Mouse (Mus musculus): ENCODE measurements around the gene Tiam2. TPM values are rescaled to one million over a fixed set of nuclear protein-coding genes. Genes with fewer than 3 reads are reported as not detected.

The Tiam2 gene
- total and polyA plus RNA-seq, 3 experiments, result 5.9 to 9.5 (median 9.4) TPM

- H3K27ac ChIP-seq (ENCODE audit: insufficient read depth, low read depth), result no peak overlapping the region
- dilution Hi-C loops (cut with MboI; ENCODE audit: extremely low pct_ligation_motif_present, extremely low pct_unique_long_range_greater_than_20kb, low sequenced_read_pairs), result no loop called here
- H3K9me3 ChIP-seq (replicated peaks; ENCODE audit: low read length), result no peaks in the 10 kb centered on the region
- H3K27me3 ChIP-seq (replicated peaks), result no peaks in the 10 kb centered on the region
- H3K9ac ChIP-seq (ENCODE audit: insufficient read depth, low read depth), result peak overlapping the region; percentile 91
- H3K4me3 ChIP-seq (replicated peaks in 1 of 3; ENCODE audit: low read depth in 2 of 3, low read length in 2 of 3, poor library complexity in 1 of 3), result peak overlapping the region; percentile 52 to 62 (median 54)
- peaks cover 0 to 19% of the 10 kb centered on the region in 2 experiments for H3K36me3 ChIP-seq (replicated peaks in 1 of 2; ENCODE audit: control insufficient read depth in 1 of 2, insufficient read depth in 1 of 2, low read length in 1 of 2)
- H3K4me2 ChIP-seq (ENCODE audit: insufficient read depth, low read depth, poor library complexity, severe bottlenecking), result peak overlapping the region; percentile 87
- in situ Hi-C loops (cut with MboI; ENCODE audit: low pct_ligation_motif_present, low pct_unique_long_range_greater_than_20kb, low sequenced_read_pairs), result no loop called here
- no peaks in the 10 kb centered on the region for H3K79me2 ChIP-seq (replicated peaks; ENCODE audit: control insufficient read depth, extremely low read depth, insufficient read depth, poor library complexity, severe bottlenecking)
- DNase-seq (ENCODE audit: extremely low read depth), result no peak
- no peak for TF ChIP-seq TCF12 (IDR thresholded peaks at IDR 0.05; ENCODE audit: low read depth, low read length)
- TF ChIP-seq NRF1 (IDR thresholded peaks at IDR 0.05; ENCODE audit: low read depth, low read length), result no peak
- no peak for TF ChIP-seq BHLHE40 (IDR thresholded peaks at IDR 0.05; ENCODE audit: low read depth, low read length)
- no peak for TF ChIP-seq MYC (IDR thresholded peaks at IDR 0.05; ENCODE audit: low read depth, low read length)
- no peak for TF ChIP-seq ELF1 (IDR thresholded peaks at IDR 0.05; ENCODE audit: low read depth, low read length)
- peaks cover 12 to 62% of the 10 kb centered on the region in 2 experiments for H3K4me1 ChIP-seq (ENCODE audit: control insufficient read depth in 1 of 2, insufficient read depth in 2 of 2)
Measured at GRCm38 (mm10) chr17:3397836-3398235, 71.5 kb downstream of the Tiam2 start.

DNA sequence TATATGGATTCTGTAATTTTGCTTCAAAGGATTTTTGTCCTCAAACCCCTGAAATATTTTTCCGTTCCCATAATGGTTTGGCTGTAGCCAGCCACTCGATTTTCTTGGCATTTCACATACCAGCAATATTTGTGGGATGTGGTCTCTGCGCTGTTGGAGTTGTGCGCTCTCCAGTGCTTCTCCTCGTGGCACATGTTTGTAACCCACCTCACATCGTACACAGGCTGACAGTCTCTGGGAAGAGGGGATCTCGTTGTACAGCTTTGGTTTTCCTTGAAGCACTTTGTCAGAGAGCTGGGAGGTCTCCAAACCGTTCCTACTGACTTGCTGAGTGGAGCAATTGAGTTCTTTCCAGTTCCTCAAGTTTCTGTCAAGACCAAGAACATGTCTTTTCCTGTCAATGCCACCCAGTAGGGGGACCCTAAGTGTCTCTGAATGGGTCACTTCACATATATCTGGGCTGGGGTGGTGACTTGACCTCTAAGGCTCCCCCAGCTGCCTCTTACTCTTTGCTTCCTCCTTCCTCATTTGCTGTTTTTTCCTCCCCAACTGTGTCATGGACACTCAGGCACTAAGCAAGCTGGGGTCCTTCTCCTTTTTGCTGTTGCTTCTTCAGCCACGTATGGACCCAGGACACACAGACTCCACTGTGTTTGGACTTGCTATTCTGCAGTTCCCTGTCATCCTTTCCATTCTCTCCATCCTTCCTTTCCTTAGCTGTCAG lies 79.1 kb downstream of the Tiam2 start:
- no peak overlapping the region for H3K9ac ChIP-seq (ENCODE audit: insufficient read depth, low read depth)
- H3K9me3 ChIP-seq (replicated peaks; ENCODE audit: low read length), result no peaks in the 10 kb centered on the region
- in situ Hi-C loops (cut with MboI; ENCODE audit: low pct_ligation_motif_present, low pct_unique_long_range_greater_than_20kb, low sequenced_read_pairs), result no loop called here
- H3K4me1 ChIP-seq (ENCODE audit: control insufficient read depth in 1 of 2, insufficient read depth in 2 of 2), result peaks cover 3 to 39% of the 10 kb centered on the region in 2 experiments; a peak in 2 of 4 replicates
- dilution Hi-C loops (cut with MboI; ENCODE audit: extremely low pct_ligation_motif_present, extremely low pct_unique_long_range_greater_than_20kb, low sequenced_read_pairs), result no loop called here
- no peaks in the 10 kb centered on the region for H3K79me2 ChIP-seq (replicated peaks; ENCODE audit: control insufficient read depth, extremely low read depth, insufficient read depth, poor library complexity, severe bottlenecking)
- DNase-seq (ENCODE audit: extremely low read depth), result no peak
- H3K27ac ChIP-seq (ENCODE audit: insufficient read depth, low read depth), result no peak overlapping the region
- peaks cover 0 to 40% of the 10 kb centered on the region in 2 experiments for H3K36me3 ChIP-seq (replicated peaks in 1 of 2; ENCODE audit: control insufficient read depth in 1 of 2, insufficient read depth in 1 of 2, low read length in 1 of 2)
- TF ChIP-seq MAFK (IDR thresholded peaks at IDR 0.05; ENCODE audit: insufficient replicate concordance, low read length) (no peak), MXI1 (IDR thresholded peaks at IDR 0.05; ENCODE audit: low read depth, low read length) (no peak), MYC (IDR thresholded peaks at IDR 0.05; ENCODE audit: low read depth, low read length) (no peak)
- H3K4me2 ChIP-seq (ENCODE audit: insufficient read depth, low read depth, poor library complexity, severe bottlenecking), result no peak overlapping the region
- no peak overlapping the region for H3K4me3 ChIP-seq (replicated peaks in 1 of 3; ENCODE audit: low read depth in 2 of 3, low read length in 2 of 3, poor library complexity in 1 of 3)
- no peaks in the 10 kb centered on the region for H3K27me3 ChIP-seq (replicated peaks)

GRCm38 (mm10) chr17:3407051-3407450 lies 80.7 kb downstream of the Tiam2 start:
- Histone ChIP-seq H3K4me3 (replicated peaks in 1 of 3; ENCODE audit: low read depth in 2 of 3, low read length in 2 of 3, poor library complexity in 1 of 3) (no peak overlapping the region), H3K9ac (ENCODE audit: insufficient read depth, low read depth) (no peak overlapping the region), H3K4me1 (ENCODE audit: control insufficient read depth in 1 of 2, insufficient read depth in 2 of 2) (peaks cover 3 to 29% of the 10 kb centered on the region in 2 experiments; a peak in 2 of 4 replicates), H3K9me3 (replicated peaks; ENCODE audit: low read length) (no peaks in the 10 kb centered on the region), H3K4me2 (ENCODE audit: insufficient read depth, low read depth, poor library complexity, severe bottlenecking) (no peak overlapping the region), H3K79me2 (replicated peaks; ENCODE audit: control insufficient read depth, extremely low read depth, insufficient read depth, poor library complexity, severe bottlenecking) (no peaks in the 10 kb centered on the region; the same call in 1 of the 2 replicates), H3K27me3 (replicated peaks) (no peaks in the 10 kb centered on the region), H3K27ac (ENCODE audit: insufficient read depth, low read depth) (no peak overlapping the region), H3K36me3 (replicated peaks in 1 of 2; ENCODE audit: control insufficient read depth in 1 of 2, insufficient read depth in 1 of 2, low read length in 1 of 2) (peaks cover 0 to 27% of the 10 kb centered on the region in 2 experiments)
- in situ Hi-C loops (cut with MboI; ENCODE audit: low pct_ligation_motif_present, low pct_unique_long_range_greater_than_20kb, low sequenced_read_pairs), result no loop called here
- TF ChIP-seq ZNF384 (IDR thresholded peaks at IDR 0.05; ENCODE audit: low read depth, low read length) (no peak), E2F4 (IDR thresholded peaks at IDR 0.05; ENCODE audit: insufficient replicate concordance, low read depth, low read length) (no peak)
- no peak for DNase-seq (ENCODE audit: extremely low read depth)
- dilution Hi-C loops (cut with MboI; ENCODE audit: extremely low pct_ligation_motif_present, extremely low pct_unique_long_range_greater_than_20kb, low sequenced_read_pairs), result no loop called here
